Mouse (Mus musculus) layer of hippocampus, adult 2 months (tissue): ENCODE measurements around the gene Pheta2. TPM values are rescaled to one million over a fixed set of nuclear protein-coding genes. Genes with fewer than 3 reads are reported as not detected.

Experiments used
- DNase-seq, 2 experiments: peaks; one replicate each; pipeline ENCODE4 v3.0.0; 2022; ENCODE audit warnings: low spot score in 2 of 2
- H3K27ac ChIP-seq: fragments of 200-600 bp; 2 replicates; pipeline ENCODE4 v1.8.1; 2022
- H3K4me3 ChIP-seq: fragments of 200-600 bp; 2 replicates; pipeline ENCODE4 v1.8.1; 2022; ENCODE audit warnings: mild to moderate bottlenecking
- CTCF ChIP-seq: fragments of 200-600 bp; conservative IDR thresholded peaks from 2 replicates; pipeline ENCODE4 v1.8.1; 2022; ENCODE audit warnings: antibody characterized with exemption, mild to moderate bottlenecking, moderate library complexity
- total RNA-seq, 2 experiments: library from RNA; stranded (reverse); gene quantifications; 2 replicates each; pipeline ENCODE4 v1.2.3; 2021

The Pheta2 gene
- total RNA-seq, 2 experiments from 2014 or later, result 0.41 to 0.64 TPM

DNA sequence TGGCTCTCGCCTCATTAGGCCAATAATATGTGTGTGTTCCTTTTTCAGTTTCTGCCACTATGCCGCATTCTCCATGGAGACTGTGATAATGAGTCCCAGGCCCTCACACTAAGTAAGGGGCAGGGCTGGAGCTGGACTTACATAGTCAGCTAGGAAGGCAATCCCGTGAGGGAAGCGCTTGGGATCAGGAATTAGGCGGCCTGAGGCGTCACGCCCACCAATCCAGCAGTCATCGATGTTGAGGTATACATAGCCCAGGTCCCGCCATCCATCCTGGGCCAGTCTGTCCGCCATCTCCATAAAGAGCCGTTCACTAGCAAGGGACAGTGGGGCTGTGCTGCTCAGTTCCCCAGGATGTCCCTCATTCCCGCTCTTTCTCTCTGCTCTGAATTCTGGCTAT is 2.1 kb upstream of the Pheta2 start:
- TF ChIP-seq CTCF, result no peak
- no peak for DNase-seq
- no peak overlapping the region for H3K27ac ChIP-seq
- no peak overlapping the region for H3K4me3 ChIP-seq

- DNase-seq, result no peak
- TF ChIP-seq CTCF, result no peak
- Histone ChIP-seq H3K4me3 (peak overlapping the region; percentile 94), H3K27ac (peak overlapping the region; percentile 79; the same call in 1 of the 2 replicates)
These were observed 867 bp upstream of the Pheta2 start for GRCm38 (mm10) chr15:82337875-82338274.

- Histone ChIP-seq H3K4me3 (peak overlapping the region; percentile 94), H3K27ac (peak overlapping the region; percentile 79)
- no peak for TF ChIP-seq CTCF
- no peak for DNase-seq
These were observed 408 bp downstream of the Pheta2 start for GRCm38 (mm10) chr15:82339150-82339549.

DNA sequence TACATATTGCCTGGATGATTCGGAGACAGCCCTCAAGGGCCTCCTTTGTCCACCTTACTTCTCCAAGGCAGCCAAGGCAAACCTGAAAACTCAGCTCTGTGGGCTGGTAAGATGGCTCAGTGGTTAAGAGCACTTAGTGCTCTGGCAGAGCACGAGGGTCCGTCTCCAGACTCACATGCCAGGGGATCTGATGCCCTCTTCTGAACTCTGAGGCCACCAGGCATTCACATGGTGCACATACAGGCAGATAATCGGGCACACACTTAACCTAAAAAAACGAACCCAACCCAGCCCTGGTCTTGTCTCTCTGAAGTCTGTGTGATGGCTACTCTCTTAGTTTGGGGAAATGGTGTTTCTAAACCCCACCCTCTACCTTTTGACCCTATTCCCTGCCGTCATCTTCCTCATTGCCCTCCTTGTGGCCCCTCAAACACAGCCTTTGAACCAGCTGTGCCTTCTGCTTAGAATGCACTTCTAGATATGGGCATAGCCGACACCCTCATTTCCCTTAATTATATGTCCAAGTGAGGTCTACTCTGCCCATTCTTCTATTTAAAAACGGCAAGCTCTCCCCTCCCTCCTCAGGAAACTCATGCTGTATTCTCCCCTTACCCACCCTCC is 1.0 kb downstream of the Pheta2 start:
- DNase-seq, result no peak
- H3K4me3 ChIP-seq, result no peak overlapping the region
- no peak overlapping the region for H3K27ac ChIP-seq
- TF ChIP-seq CTCF, result no peak

- H3K4me3 ChIP-seq, result no peak overlapping the region; the same call in 1 of the 2 replicates
- DNase-seq, result no peak
- TF ChIP-seq CTCF, result no peak
- no peak overlapping the region for H3K27ac ChIP-seq
These were observed 1.8 kb downstream of the Pheta2 start for GRCm38 (mm10) chr15:82340414-82341035.

- no peak overlapping the region for H3K27ac ChIP-seq
- DNase-seq, result no peak
- H3K4me3 ChIP-seq, result peak overlapping the region; percentile 19; the same call in 1 of the 2 replicates
- TF ChIP-seq CTCF, result no peak
These were observed 2.3 kb downstream of the Pheta2 start for GRCm38 (mm10) chr15:82341036-82341501.

DNA sequence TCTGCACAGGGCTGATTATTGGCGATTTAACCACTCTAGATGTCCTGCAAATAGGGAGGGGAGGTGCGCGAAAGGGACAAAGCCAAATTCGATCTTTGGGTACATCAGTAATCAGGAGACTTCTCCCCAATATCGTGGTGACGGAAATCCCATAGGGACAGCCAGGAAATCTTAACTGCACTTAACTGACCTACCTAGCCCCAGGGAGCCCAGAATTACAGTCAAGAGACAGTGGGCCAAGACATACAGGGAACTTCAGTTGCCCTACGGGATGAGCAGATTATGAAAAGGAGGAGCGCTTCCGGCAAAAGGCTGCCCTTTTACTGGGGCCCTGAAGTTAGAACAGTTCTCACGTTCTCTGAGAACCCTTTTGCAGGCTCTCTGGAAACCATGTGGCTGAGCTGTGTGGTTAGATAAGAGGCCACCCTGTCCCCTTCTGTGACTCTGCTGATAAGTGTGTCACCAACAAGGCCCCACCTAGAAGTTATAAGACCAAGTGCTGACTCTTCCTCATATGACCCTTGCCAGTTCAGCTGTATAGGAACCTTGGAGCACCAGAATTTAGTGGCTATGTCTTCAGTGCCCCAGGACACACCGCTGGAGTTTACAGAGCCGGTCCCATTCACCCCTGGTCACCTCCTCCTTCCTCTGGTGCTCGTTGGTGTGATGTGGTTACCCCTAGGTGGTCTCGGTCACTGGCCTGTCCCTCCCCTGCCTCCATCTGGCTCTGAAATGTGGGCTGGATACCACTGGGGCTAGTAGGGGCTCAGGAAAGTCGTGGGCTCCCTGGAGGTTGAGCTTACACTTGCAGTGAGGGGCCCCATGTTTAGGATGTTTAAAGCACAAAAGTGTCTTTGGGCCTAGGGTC is 3.2 kb downstream of the Pheta2 start:
- Histone ChIP-seq H3K27ac (no peak overlapping the region), H3K4me3 (no peak overlapping the region)
- no peak for TF ChIP-seq CTCF
- DNase-seq, result no peak

GRCm38 (mm10) chr15:82342543-82342935 is 3.8 kb downstream of the Pheta2 start:
- Histone ChIP-seq H3K27ac (no peak overlapping the region), H3K4me3 (no peak overlapping the region)
- TF ChIP-seq CTCF, result no peak
- DNase-seq, result no peak

DNA sequence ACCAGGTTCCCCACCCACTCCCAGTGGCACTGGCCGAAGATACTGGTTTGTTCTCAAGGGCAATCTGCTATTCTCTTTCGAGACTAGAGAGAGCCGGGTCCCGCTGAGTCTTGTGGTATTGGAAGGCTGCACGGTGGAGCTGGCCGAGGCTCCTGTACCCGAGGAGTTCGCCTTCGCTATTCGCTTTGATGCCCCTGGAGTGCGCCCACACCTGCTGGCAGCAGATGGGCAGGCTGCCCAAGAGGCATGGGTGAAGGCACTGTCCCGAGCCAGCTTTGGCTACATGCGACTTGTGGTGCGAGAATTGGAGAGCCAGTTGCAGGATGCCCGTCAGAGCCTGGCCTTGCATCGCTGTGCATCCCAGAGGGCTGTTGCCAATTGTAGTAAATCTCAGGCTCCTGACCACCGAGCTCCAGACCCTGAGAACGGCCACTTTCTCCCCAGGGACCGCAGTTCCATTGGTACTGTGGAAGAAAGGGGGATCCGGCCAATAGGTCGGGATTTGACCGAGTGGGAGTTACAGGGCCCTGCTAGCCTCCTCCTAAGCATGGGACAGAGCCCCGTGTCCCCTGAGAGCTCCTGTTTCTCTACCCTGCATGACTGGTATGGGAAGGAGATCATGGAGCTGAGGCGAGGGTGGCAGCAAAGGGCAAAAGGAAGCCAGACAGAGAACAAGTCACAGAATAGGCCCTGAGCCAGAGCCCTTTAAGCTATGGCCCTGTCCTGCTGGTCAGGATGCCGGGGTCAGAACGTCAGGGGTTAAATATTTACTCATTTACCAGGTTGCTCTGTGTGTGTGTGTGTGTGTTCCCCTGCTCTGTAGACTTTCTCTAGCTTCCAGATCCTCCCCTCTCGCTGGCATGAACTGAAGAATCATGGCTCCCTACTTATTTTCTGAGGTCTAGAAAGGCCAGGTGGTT is 4.9 kb downstream of the Pheta2 start:
- no peak overlapping the region for H3K4me3 ChIP-seq
- TF ChIP-seq CTCF, result no peak
- no peak overlapping the region for H3K27ac ChIP-seq
- no peak for DNase-seq

- no peak for DNase-seq
- no peak overlapping the region for H3K27ac ChIP-seq
- no peak overlapping the region for H3K4me3 ChIP-seq
- no peak for TF ChIP-seq CTCF
These were observed 6.2 kb downstream of the Pheta2 start for GRCm38 (mm10) chr15:82344971-82345370.

DNA sequence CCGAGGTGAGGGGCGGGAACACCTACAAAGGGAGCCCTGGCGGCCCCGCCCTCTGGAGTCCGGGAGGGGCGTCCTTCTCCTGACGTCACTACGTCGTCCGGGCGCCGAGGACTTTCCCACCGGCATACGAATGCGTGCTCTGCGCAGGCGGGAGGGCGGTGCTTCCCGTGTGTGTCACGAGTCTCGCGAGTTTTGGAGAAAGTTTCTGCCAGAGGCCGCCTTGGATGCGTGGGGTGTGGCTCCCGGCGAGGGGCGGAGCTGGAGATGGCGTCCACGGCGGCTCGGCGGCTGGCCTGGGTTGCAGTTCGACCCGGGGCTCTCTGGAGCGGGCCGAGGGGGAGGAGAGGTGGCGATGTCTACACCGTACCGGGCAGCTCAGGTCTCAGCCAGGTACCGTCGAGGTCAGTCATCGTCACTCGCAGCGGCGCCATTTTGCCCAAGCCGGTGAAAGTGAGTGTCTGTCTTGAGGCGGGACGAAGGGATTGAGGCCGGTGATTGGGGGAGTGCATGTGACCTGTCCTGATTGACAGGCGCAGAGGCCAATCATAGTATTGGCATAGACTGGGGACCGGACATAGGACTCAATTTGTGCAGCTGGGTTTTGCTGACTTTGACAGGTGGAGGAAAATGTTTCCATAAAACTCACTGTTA is 7.2 kb downstream of the Pheta2 start:
- no peak for TF ChIP-seq CTCF

DNA sequence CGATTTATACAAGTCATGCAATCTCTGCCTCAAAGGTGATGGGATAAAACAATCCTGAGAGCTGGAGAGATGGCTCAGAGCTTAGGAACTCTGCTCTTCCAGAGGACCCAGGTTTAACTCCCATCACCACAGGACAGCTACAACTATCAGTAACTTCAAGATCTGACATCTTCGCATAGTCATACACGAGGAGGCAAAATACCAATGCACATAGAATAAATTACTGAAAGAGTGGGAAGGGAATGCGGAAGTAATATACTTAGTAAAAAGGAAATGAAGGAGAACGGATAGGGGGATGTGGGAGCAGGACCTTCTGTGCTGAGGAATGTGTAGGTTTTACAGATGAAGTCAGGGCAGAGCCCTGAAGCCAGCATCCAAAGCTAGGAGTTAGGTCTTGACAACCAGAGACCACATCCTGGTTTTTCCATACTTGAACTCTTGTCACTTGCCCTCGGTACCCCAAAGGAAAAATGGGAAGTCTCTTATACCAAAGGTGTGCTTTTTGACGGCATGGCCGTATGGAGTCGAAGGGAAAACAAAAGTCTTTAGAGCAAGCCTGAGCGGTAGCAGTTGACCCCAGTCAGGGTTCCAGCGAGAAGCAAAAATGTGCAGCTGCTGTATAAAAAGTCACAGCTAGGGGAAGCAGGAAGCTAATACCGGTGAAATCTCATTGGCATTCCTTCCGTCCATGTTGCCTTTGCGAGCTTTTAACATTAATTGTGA is 8.0 kb downstream of the Pheta2 start:
- Histone ChIP-seq H3K4me3 (peak overlapping the region; percentile 92), H3K27ac (peak overlapping the region; percentile 97)
- peak; percentile 55 for TF ChIP-seq CTCF
- no peak for DNase-seq

More for the DNA sequence above, 7.2 kb downstream of the Pheta2 start:
- Histone ChIP-seq H3K4me3 (peak overlapping the region; percentile 92), H3K27ac (peak overlapping the region; percentile 97)
- DNase-seq, result peak; percentile 96 to 98
